Mouse (Mus musculus): Measurements from ENCODE around the gene Slc24a4.

Slc24a4 gene

DNA sequence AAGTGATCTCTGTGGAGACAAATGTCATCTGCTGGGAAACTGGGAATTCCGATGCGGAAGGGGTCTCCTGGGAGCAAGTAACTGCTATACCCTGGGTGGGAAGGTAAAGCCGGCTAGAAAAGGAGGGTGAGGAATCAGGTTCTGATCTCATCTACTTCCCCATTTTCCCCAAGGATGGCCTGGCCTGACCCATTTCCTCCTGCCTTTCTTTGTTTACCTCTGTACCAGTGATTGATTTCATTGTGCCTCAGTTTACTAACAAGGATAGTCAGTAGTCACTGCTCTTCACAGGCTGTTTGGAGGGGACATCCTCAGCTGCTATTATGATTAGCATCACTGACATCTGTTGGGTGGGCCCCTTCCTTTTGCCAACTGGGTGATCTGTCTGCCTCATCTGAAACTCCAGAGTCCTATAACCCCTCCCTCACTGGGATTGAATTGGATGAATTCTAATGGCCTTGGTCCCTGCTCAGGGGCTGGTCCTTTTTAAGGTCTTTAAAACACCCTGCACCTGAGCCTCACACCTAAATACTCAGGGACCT is 156.2 kb downstream of the Slc24a4 start:
- in situ Hi-C loops (cut with MboI, MseI): loop anchor here (10.0 kb wide), 1 partner anchor 1040 kb away; no protein-coding TSS in a partner anchor

DNA sequence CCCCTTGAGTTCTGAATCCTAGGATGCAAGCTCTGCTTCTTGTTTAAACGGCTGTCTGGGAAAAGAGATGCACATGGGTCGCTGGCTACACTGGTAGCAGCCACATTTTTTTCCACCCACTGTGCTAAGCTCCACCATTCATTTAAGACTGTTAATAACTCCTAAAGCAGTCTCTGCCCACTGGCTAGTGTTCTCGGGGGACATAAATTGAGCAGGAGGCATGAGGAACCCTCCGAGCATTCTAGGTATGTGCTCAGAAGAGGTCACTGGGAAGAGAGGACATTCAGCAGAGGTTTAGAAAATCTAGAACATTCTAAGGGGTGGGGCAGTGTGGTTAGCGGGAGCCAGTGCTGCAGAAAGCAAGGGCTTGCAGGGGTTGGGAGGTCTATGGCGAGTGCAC is 156.8 kb downstream of the Slc24a4 start:
- in situ Hi-C loops (cut with MboI, MseI): loop anchor here (10.0 kb wide), 1 partner anchor 1039 kb away; no protein-coding TSS in a partner anchor

DNA sequence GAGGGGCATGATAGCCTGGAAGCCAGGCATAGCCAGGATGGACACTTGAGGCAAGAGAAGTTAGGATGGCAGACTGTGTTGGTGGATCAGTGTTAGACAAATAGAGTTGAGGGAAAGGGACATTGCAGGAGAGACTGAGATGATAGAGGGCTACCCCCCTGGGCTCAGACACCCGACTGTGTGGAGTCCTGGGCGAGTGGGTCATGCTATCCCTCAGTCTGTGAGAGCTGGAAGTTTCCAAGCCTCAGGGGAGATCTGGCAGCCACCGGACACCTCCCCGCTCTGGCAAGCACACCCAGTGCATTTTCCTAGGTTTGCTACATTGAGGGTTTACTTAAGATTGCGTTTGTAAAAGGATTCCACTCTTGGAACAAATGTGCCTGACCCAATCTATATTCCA is 157.2 kb downstream of the Slc24a4 start:
- in situ Hi-C loops (cut with MboI, MseI): loop anchor here (10.0 kb wide), 1 partner anchor 1039 kb away; no protein-coding TSS in a partner anchor

DNA sequence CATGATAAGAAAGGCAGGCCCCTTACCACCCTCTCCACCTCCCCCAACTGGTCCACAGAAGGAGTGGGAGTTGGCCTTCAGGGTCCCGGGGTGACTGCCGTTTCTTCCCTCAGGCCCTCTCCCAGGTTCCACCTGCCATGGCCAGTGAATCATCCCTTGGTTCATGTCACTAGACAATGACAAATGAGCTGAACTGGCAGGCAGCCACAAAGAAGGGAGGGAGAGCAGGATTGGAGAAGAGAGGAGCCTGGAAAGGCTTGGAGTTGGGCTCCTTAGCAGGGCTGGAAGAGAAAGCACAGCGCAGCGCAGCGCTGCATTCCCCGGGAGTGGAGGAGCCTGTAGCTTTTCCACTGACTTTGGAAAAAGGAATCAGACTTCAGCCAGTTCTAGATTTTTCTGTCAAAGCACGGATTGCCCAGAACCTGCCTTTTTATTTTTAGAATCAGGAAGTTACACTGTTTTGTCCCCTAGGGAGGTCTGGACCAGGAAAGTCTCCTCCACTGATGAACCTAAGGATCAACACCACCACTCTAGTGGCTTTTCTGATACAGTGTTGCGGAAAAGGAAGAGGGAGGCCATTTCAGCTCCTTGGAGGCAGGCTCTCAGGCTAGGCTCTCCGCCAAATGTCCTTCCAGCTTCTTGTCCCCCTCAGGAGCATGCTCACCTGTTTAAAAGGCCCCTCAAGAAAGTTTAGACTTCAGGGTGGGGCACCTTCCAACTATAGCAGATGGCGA is 158.3 kb downstream of the Slc24a4 start:
- in situ Hi-C loops (cut with MboI, MseI): loop anchor here (10.0 kb wide), 1 partner anchor 1038 kb away; no protein-coding TSS in a partner anchor

DNA sequence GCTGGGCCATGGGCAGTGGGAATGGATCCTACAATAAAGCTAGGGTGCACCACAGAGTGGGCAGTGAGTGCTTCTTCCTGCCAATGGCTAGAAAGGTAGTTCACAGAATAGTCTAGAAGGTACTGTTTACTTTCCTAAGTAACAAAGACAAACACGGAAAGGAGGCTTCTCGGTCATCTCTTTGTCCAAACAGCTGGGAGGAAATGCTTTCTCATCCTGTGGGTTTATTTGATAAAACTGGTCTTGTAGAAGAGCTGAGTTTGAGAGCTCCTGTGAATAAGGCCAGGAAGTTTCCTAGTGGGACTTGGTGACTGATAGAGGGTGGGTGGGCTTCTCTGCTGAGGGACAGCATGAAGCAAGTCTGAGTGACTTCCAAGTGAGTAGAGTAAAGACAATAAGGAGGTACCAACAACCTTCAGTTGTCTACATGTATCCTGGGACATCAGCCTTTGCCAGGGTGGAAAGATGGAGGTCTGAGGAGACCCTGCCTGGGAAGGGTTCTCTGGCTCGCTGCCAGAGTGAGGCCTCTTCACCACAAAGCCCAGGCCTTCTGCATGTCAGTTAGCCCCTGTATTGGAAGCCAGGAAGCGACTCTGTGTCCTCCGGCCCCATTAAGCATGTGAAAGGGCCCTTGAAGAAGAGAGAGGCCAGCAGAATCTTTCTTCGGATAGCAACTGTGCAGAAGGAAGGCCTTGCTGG is 159.5 kb downstream of the Slc24a4 start:
- in situ Hi-C loops (cut with MboI, MseI): loop anchor here (10.0 kb wide), 1 partner anchor 1037 kb away; no protein-coding TSS in a partner anchor

DNA sequence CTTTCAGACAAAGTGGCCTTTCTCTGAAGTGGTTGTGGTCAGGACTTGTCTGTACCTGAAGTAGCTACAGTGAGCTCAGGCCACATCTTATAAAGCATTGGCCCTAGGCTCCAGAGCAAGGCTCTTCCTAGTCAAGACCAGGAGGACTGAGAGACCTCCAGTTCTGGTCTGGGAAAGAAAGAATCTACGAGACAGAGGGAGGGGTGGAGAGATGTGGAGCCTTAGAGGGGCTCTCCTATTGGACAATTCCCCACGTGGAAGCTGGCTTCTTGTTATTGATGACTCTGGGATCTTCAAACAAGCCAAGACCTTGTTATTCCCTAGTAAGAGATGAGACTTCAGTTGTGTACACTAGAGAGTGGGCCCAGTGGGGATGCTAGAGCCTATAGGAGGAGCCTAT is 160.3 kb downstream of the Slc24a4 start:
- in situ Hi-C loops (cut with MboI, MseI): loop anchor here (10.0 kb wide), 1 partner anchor 1036 kb away; no protein-coding TSS in a partner anchor

DNA sequence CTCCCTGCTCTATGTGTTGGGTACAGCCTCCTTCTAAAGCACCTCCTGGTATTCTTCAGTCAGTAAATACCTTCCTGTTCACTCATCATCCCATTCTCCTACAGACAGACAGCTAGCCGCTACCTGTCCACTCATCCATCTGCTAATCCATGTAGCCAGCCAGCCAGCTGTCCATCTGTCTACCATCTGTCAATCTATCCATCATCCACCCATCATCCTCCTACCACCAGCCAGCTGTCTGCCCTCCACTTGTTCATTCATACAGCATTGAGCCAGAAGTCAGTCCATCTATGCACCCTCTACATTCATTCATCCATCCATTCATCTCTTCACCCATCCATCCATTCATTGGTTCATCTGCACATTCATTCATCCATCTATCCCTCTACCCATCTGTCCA is 161.0 kb downstream of the Slc24a4 start:
- in situ Hi-C loops (cut with MboI, MseI): loop anchor here (10.0 kb wide), 1 partner anchor 1035 kb away; no protein-coding TSS in a partner anchor

DNA sequence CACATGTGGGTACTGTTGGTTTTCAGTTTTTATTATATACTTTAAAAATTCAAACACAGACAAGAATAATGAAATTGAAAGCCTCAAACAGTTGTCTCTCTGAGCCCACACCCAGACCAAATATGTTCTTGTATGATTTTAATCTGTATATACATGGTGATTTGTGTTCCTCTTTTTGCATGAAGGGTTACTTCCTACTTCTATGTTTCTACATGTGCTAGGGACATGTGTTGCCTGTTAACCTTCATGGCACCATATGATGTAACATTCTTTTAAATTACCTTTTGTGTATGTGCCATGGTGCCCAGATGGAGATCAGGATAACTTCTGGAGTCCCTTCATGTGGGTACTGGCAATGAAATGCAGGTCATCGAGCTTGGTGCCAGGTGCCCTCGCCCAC is 162.1 kb downstream of the Slc24a4 start:
- in situ Hi-C loops (cut with MboI, MseI): no loop called here

DNA sequence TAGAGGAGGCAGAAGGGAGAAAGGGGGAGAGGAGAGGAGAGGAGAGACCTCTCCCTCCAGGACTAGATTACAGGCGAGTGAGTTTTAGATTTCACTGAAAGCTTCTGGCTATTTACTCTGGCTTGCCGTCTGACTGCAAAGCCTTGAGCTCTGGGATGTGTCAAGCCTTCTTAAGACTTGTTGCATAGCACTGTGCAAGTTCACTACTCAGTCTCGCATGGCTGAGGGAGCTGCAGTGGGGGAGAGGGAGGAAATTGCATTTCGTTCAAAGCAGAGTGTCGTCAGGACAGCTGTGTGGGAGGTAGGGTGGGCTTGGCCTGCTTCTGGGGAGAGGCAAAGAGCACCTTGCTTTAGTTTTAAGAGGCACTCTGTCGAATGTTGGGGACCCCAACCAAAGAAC is 163.2 kb downstream of the Slc24a4 start:
- in situ Hi-C loops (cut with MboI, MseI): no loop called here

DNA sequence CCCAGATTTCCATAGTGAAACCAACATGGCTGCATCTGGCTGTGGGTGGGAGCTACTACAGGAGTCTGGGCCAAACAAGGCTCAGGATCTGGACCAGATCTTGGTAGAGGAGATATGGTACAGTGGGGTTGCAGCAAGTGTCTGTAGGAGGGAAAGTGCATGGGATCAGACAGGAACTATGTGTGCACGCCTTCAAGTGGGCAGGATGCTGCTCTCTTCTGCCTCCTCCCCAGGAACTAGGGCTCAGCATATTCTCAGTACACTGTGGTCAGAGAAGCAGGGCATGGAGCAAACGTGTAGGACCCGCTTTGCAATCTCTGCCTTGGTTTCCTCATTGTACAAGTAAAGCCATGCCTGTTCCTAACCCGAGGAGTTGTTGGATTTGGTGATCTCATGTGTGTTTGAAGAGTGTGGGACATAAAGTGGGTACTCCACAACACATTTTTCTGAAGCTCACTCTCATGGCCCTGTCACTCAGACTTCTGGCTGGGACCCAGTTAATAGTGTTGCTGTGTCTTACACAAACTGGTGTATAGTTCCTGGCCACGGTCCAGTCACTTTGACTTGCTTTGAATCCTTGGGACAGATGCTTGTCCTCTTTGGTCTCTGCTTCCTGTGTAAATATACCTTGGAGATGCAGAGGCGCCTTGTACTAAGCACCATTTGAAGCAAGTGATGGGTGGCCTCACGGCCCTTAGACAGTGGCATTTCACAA is 164.1 kb downstream of the Slc24a4 start:
- in situ Hi-C loops (cut with MboI, MseI): no loop called here

DNA sequence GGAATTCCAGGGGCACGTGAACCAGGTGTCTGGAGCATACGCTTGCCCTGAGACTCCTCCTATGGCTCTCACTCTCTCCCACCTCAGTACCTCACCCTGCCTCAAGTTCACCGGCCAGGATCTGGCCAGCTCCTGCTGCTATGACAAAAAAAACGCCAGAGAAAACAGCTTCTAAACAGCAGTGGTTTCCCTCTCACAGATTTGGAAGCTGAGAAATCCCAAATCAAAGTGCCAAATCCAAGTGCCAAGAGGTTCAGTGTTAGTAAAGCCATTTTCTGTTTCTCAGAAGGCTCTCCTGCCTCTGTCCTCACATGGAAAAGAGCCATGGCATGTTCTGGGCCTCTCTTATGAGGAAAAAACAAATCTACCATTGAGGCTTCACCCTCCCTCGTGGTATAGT is 166.1 kb downstream of the Slc24a4 start:
- in situ Hi-C loops (cut with MboI, MseI): no loop called here

DNA sequence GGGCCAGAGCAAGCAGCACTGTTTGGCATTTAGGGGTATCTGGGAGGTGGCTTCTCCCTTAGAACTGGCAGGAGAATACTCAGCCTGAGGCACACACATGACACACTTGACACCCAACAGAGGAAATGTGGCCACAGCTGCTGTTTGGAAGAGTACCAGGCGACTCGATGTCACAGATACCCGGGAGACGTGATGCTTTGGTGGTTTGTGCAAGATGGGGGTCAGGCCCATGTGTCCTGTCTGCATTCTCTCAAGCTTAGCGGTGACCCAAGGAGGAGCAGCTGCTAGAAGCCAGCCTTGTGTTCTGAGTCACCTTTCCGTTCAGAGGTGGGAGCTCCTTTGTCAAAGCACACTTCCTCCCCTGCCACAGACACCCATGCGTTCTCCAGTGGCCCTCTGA is 166.7 kb downstream of the Slc24a4 start:
- in situ Hi-C loops (cut with MboI, MseI): no loop called here

DNA sequence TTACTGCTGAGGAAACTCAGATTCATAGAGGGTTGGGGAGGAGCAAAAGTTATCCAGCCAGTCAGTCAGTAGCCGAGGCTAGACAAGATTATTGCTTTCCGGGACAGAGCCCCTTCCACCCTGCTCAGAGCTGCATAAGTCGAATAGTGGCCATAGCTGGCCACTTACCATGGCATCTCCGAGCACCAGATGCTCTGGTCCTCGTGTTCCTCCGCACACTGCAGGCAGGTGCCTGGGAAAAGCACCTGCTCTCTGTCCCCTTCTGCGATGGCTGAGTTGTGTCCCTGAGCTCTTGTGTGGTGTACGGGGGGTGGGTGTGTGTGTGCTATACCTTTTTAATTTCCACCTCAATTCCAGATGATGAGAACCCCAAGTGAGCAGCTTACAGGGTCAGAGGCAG is 167.1 kb downstream of the Slc24a4 start:
- in situ Hi-C loops (cut with MboI, MseI): no loop called here

DNA sequence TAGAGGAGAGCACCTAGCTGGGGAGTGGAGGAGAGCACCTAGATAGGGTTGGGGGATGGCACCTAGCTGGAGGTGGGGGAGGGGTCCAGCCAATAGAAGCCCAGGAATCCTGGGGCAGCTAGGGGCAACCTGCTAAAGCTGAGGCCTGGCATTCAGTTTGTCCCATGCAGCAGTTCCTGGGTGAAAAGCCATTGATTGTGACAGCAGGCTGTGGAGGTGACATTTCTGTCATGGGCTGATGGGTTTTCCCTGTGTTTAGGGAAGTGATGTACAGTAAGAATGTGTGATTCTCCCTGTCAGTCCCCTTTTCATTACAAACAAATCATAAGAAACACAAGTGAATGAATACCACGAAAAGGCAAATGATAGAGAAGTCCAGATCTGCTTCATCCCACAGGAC is 167.8 kb downstream of the Slc24a4 start:
- in situ Hi-C loops (cut with MboI, MseI): no loop called here

DNA sequence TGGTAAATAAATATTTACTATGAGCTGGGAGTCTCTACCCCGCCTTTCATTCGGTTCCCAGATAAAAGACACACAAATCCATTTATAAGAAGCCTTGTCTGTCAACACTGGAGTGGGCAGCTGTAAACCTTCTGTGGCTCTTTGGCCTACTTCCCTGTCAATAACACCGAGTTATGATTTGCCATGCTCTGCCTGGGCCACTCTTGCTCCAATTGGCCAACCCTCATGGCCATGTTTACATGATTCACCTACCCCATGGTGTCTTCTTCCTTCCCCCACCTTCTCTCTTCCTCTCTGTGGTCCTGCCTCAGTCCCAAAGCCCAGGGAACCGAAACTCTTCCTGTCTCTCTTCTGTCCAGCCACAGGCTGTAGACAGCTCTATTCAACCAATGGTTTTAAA is 168.4 kb downstream of the Slc24a4 start:
- in situ Hi-C loops (cut with MboI, MseI): no loop called here

DNA sequence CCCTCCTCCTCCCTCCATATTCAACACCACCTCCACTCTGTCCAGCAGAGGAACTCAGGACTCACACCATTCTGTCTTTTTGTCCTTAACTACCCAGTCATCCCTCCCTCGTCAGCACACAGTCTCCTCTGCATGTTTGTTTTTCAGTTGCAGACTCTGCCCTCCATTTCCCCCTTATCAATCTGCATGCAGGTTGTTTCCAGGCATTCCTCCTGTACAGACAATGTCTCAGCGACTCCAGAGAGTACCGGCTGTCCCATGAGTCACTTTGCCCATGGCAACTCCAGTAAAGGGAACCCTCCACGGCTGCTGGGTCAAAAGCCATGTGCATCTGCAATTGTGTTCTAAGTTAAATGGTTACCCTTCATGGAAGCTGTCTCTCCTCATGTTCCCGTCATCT is 170.7 kb downstream of the Slc24a4 start:
- in situ Hi-C loops (cut with MboI, MseI): no loop called here

DNA sequence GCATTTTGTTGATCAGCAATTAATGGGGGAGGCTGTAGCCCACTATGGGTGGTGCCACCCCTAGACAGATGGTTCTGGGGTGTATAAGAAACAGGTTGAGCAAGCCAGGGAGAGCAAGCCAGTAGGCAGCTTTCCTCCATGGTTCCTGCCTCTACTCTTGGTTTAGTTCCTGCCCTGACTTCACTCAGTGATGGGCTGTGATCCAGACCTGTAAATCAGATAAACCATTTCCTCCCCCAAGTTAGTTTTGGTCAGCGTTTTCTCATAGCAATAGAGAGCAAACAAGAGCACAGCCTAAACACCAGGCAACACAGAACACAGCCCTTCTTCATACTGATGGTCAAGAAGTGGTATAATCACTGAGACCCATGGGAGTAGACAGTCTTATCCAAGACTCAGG is 173.1 kb downstream of the Slc24a4 start:
- in situ Hi-C loops (cut with MboI, MseI): no loop called here

DNA sequence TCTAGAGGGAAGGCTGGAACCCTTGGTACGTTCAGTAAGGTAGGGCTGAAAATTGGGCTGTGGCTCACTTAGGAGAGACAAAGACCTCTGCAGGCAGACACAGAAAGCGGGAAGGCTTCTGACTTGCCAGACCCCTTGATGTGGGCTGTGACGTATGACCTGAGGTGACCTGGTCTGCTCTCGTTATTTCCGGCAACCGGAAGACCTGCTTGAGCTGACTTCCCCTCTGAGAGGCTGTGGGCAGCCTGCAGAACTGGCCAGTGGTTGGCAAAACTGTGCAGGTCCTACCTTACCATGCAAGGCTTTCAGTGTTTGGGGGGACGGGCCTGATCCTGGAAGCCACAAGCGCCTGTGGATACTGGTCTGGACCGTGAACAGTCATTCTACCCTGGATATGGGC is 173.8 kb downstream of the Slc24a4 start:
- in situ Hi-C loops (cut with MboI, MseI): no loop called here

DNA sequence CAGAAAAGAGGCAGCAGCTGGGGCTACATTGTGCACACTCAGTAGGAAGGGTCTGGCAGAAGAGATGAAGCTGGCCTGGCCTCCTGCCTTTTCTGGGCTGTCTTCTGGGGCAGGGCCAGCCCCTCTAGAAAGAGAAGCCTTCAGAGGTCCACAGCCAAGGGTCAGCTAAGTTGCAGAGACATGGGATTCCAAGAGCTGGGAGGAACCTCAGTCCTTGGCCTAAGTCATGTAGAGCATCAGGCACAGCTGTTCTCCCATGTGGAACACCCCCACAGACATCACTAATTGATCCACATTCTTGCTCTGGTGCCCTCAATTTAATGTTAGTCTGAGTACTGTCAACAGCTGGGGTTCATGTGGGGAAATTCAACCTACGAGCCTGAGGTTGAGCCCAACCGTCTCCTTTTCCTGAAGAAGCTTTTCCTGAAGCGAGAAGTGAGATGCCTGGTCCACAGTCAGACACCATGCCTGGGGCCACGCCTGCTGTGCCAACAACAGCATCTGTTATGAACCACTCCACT is 174.4 kb downstream of the Slc24a4 start:
- in situ Hi-C loops (cut with MboI, MseI): no loop called here

DNA sequence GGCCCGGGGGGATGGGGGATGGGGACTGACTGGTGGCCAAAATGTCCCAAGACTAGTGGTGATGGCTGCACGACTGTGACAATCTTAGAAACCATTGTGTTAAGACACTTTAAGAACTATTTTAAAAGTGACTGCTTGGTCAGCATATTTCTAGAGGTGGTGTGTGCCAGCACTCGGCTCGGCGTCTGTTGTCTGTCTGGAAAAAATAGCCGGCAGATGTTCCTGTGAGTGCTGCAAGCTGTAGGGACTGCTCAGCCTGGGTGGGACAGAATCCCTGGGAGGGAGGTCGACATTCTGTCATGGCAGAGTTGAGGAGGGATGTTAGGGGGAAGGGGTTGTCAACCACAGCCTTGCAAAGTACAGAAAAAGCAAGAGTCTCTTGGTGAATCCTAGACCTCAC is 175.3 kb downstream of the Slc24a4 start:
- in situ Hi-C loops (cut with MboI, MseI): no loop called here

DNA sequence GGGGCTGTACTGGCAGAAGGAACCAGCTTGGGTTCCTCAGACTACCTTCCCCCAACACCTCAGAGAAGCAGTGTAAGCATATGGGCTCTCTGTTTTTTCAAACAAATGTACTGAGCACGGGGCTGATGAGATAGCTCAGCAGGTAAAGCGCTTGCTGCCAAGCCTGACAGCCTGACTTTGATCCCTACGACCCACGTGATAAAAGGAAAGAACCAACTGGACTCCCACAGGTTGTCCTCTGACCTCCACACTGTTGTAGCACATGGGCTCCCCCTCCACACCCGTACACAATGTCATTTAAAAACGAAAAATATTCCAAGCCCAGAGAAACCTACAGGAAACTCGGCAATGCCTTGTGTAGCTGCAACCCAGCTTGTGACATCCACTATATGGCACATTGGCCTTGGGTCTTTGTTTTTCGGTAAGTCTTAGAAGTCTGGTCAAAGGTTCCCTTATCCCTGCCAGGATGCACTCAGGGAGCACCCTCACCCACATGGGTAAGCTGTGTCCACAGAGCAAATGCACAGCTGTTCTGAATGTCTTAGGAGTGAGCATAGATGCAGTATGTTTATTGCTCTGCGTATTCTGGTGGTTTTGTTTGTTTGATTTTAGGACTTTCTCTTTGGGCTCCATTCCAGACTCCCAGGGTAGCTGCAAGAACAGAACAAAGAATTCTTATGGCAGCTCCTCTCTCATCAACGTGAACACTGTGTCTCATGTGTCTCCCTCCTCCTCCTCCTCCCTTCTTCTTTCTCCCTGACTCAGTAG is 176.7 kb downstream of the Slc24a4 start:
- in situ Hi-C loops (cut with MboI, MseI): no loop called here
